Comparison of ENCODE assay signal across 8 mouse cellular contexts in genomic region chr14:121346053-121346452, GRCm38 (mm10). TPM values are rescaled to one million over a fixed set of nuclear protein-coding genes. Genes with fewer than 3 reads are reported as not detected.
DNase-seq lines count a peak whose midpoint lies in the region; ATAC-seq and TF ChIP-seq lines count a peak whose summit lies in the region.
"Had no signal": no experiment of that assay in that cellular context is flagged by ENCODE, and none has a peak within 500 bp of the region (broad histone marks: within the 10 kb centered on the region; RNA-seq: fewer than 3 reads in every experiment).

No protein-coding gene starts in this region.

- peak; percentile 62 for TF ChIP-seq CTCF in left cerebral cortex, adult 2 months (IDR thresholded peaks at IDR 0.05)
- TF ChIP-seq CTCF in G1E (IDR thresholded peaks at IDR 0.05; ENCODE audit: low read depth, low read length): peak; percentile 69; the same call in 1 of the 2 replicates
- peak; percentile 31; the same call in 1 of the 2 replicates for TF ChIP-seq CTCF in cortical plate, adult 2 months (IDR thresholded peaks at IDR 0.05; ENCODE audit: extremely low read depth, insufficient read depth, low read length)

- peak; percentile 54 for ATAC-seq in G1E (ENCODE audit: extremely low read depth, insufficient number of reproducible peaks, low FRiP score, poor library complexity, severe bottlenecking)
- ATAC-seq in monocyte, adult 5-6 weeks (replicated peaks; ENCODE audit: insufficient number of reproducible peaks, low FRiP score, low TSS enrichment, poor library complexity, severe bottlenecking): 0 out of 2 replicates have a peak, but pooled peaks have one; percentile 32

- H3K27ac ChIP-seq in left cerebral cortex, adult 2 months: no peak overlapping the region
- H3K27ac ChIP-seq in cortical plate, adult 2 months (ENCODE audit: insufficient read depth, low read length): no peak overlapping the region

- peaks cover 82% of the 10 kb centered on the region for H3K36me3 ChIP-seq in G1E (replicated peaks)

- no peaks in the 10 kb centered on the region for H3K27me3 ChIP-seq in G1E (ENCODE audit: insufficient read depth, low read length)

- no peaks in the 10 kb centered on the region for H3K9me3 ChIP-seq in G1E (replicated peaks)

- peaks cover 68% of the 10 kb centered on the region for H3K4me1 ChIP-seq in G1E (ENCODE audit: insufficient read depth, low read depth, low read length)
- peaks cover 2% of the 10 kb centered on the region for H3K4me1 ChIP-seq in cortical plate, adult 2 months (ENCODE audit: control insufficient read depth, insufficient read depth, low read length)

- no peak for TF ChIP-seq POLR2A in cortical plate, adult 2 months (IDR thresholded peaks at IDR 0.05; ENCODE audit: extremely low read depth, insufficient read depth, low read length)

- no peak for DNase-seq in left cerebral cortex, adult 2 months (ENCODE audit: extremely low spot score in 1 of 2, low spot score in 2 of 2)
- no peak for DNase-seq in left cerebral cortex, adult 18-20 months (ENCODE audit: low spot score in 2 of 2)
- DNase-seq in G1E (ENCODE audit: low spot score): peak; percentile 57
- DNase-seq in gastrocnemius, postnatal 4 days (ENCODE audit: low spot score in 2 of 2): no peak
- DNase-seq in right cerebral cortex, adult 18-20 months: no peak
- DNase-seq: heart, postnatal 36 days had no signal

- no peak overlapping the region for H3K4me3 ChIP-seq in left cerebral cortex, adult 2 months
- no peak overlapping the region; the same call in 1 of the 2 replicates for H3K4me3 ChIP-seq in G1E (ENCODE audit: low read depth, low read length)
- no peak overlapping the region for H3K4me3 ChIP-seq in cortical plate, adult 2 months (ENCODE audit: insufficient read depth, low read length)

- intact Hi-C loops in left cerebral cortex, adult 2 months (cut with DNase I): no loop called here

RNA-seq across cellular contexts. Expression of gene Stk24, which starts 33.8 kb away (rescaled TPM):
- total RNA-seq in left cerebral cortex, adult 2 months (2021): 10 to 100 TPM; 67.8 to 74.2 TPM
- total RNA-seq in left cerebral cortex, adult 18-20 months (2021): 10 to 100 TPM; 65.3 to 66.0 TPM
- total RNA-seq in G1E (2014; fragmentation: Nextera tagmentation) (156 and 158 TPM in 2 replicates), G1E (2017) (83.2 and 92.9 TPM in 2 replicates)
- 90.5 and 96.2 TPM in 2 replicates for polyA plus RNA-seq in G1E (2012)
- 28.2 and 29.0 TPM in 2 replicates for polyA plus RNA-seq in cortical plate, adult 2 months (2012; rRNA removed)
- 267 to 321 TPM (median 302 TPM) in 3 replicates for total RNA-seq in monocyte, adult 5-6 weeks (2017)
- total RNA-seq in gastrocnemius, postnatal 4 days (2021): 10 to 100 TPM; 57.8 to 61.6 TPM
